Mouse (Mus musculus): ENCODE data around the gene A730061H03Rik. TPM values are rescaled to one million over a fixed set of nuclear protein-coding genes. Genes with fewer than 3 reads are reported as not detected.
A peak's percentile ranks its signal among the peaks of the same experiment; 100 is the strongest.

The A730061H03Rik gene
- total RNA-seq, 2 experiments from 2014 or later = not detected

GRCm38 (mm10) chr14:55584702-55585565, 24.7 kb upstream of the A730061H03Rik start, which contains the start of gene Emc9:
Emc9 (minus strand) TSS chr14:55585302.
- DNase-seq = peak; percentile 85
- intact Hi-C loops (cut with DNase I; ENCODE audit: low total_unique reads) = no loop called here

DNA sequence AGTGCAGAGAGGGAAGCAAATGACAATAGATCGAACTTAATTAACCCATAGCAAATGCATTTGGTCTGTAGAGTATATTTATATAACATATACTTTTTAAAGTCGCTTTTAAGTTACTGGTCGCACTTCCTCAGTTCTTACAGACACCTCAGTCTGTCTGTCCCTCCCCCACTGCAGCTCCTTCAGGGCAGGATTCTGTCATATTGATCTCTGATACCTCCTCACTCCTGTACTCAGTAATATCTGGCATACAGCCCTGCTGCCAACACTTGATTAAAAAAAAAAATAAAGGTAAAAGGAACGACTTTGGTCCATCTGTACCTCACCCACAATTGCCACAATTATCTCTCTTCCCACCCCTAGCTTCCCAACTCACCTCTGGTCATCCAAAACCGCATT, 24.1 kb upstream of the A730061H03Rik start:
- no peak for DNase-seq
- intact Hi-C loops (cut with DNase I; ENCODE audit: low total_unique reads) = no loop called here

DNA sequence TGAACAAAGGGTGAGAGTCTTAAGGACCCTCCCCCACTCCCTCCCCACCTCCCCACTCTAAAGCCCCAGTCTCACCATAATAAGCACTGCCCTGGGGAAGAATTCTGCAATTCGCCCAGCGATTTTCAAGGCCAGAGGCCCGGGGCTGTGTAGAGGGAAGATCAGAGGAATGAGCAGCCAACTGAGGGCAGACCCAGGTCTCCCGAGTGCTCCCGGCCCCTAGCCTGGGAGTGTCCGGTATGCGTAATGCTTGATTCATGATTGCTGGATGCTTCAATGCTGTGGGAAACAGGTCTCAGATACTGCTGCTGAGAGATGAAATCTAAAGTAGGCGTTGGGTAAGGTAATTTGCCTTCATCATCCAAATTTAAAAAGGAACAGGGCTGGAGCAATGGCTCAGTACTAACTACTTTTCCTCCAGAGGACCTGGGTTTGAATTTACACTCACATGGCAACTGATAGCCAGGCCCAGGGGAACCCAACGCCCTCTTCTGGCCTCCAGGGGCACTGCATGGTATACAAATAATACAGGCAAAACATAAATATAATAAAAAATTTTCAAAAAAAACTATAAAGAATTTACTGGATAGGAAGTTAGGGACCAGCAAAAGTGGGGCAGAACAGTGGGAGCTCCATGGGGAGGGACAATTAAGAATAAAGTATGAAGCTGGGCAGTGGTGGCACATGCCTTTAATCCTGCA, 21.9 kb upstream of the A730061H03Rik start:
- no peak for DNase-seq
- intact Hi-C loops (cut with DNase I; ENCODE audit: low total_unique reads) = no loop called here

DNA sequence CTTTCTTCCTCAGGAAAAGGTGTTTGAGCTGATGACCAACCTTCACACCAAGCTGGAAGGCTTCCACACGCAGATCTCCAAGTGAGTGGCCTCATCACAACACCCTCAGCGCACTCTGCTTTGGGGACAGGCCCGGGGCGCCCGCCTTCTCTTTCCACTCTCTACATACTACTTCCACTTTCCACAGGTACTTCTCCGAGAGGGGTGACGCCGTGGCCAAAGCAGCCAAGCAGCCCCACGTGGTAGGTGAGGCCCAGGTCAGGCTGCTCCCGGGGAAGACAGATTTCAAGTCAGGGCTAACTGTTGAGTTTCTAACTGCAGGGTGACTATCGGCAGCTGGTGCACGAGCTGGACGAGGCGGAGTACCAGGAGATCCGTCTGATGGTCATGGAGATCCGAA, 20.5 kb upstream of the A730061H03Rik start:
- no peak for DNase-seq
- intact Hi-C loops (cut with DNase I; ENCODE audit: low total_unique reads) = no loop called here

GRCm38 (mm10) chr14:55579511-55580496, 19.6 kb upstream of the A730061H03Rik start:
- DNase-seq = no peak
- intact Hi-C loops (cut with DNase I; ENCODE audit: low total_unique reads) = no loop called here

DNA sequence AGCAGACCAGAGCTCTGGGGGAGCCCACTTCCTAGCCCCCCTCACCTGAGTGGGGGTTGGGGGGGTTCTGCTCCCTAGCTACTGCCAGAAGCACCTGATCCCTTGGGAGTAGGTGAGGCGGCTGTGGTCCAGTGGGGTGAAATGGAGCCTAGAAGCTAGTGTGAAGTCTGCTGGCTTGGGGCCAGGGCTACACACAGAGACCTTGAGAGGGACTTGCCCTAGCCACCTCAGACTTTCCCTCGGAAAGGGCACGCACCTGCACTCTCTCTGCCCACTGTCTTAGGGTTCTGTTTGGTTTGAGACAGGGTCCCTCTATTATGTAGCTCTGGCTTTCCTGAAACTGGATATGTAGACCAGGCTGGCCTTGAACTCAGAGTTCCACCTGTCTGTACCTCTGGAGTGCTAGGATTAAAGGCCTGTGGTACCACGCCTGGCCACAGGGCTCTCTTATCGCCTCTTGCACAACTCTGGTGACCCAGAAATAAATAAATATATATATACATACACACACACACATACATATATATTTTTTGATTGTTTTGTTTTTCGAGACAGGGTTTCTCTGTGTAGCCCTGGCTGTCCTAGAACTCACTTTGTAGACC, 18.6 kb upstream of the A730061H03Rik start:
- intact Hi-C loops (cut with DNase I; ENCODE audit: low total_unique reads) = no loop called here
- DNase-seq = peak; percentile 68

GRCm38 (mm10) chr14:55577871-55578667, 17.9 kb upstream of the A730061H03Rik start, which contains the start of gene Psme1:
Psme1 (plus strand) TSS chr14:55578123.
- peak; percentile 82 for DNase-seq
- intact Hi-C loops (cut with DNase I; ENCODE audit: low total_unique reads) = no loop called here

GRCm38 (mm10) chr14:55576376-55576775, 16.2 kb upstream of the A730061H03Rik start:
- intact Hi-C loops (cut with DNase I; ENCODE audit: low total_unique reads) = no loop called here
- DNase-seq = peak; percentile 58

DNA sequence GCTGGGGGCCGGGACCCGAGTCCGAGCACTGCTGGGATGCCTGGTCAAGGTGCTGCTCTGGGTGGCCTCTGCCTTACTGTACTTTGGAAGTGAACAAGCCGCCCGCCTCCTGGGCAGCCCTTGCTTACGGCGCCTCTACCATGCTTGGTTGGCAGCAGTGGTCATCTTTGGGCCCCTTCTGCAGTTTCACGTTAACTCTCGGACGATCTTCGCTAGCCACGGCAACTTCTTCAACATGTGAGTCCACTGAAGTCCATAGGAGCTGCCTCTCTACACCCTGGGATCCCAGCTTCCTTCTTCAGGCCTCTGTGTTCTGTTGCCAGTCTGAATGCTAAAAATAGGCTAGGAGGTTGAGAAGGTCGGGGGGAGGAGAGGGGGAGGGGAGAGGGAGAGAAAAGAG, 15.5 kb upstream of the A730061H03Rik start:
- peak; percentile 27 for DNase-seq
- intact Hi-C loops (cut with DNase I; ENCODE audit: low total_unique reads) = no loop called here

DNA sequence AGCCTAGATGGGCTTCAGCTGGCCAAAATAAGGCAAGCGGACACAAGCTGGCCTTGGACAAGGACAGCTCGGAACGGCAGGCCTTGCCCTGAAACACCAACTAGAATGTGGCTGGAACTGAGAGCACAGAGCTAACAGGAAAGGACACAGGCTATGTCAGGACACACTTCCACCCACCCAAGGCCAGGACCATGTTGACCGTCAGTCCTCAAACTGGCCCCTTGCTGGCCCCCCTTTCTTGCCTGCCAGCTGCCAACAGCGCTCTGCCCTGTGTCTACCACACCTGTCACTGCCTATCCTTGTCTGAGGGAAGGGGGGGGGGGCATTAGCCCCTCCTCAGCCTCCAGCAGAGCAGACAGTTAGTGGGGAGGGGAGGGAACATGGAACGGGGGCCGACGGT, 15.1 kb upstream of the A730061H03Rik start, which contains the start of gene Fitm1:
Fitm1 (plus strand) TSS at position 316 of the 400 bp plus-strand sequence.
- intact Hi-C loops (cut with DNase I; ENCODE audit: low total_unique reads) = no loop called here
- peak; percentile 79 for DNase-seq

DNA sequence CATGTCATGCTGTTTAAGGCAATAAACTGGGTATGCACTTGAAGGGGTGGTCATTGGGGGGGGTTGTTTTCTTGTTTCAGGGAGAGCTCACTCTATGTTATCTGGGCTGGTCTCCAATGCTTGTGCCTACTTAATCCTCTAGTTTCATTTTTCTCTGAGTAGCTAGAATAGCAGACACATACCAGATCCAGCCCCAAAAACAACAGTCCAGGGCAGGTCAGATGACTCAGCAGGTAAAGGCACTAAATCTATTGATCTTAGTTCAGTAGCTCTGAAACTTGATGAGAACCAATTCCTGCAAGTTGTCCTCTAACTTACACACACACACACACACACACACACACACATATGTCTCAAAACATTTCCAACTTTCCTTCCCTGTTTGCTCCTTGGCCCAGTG, 11.6 kb upstream of the A730061H03Rik start:
- DNase-seq = no peak
- intact Hi-C loops (cut with DNase I; ENCODE audit: low total_unique reads) = no loop called here

DNA sequence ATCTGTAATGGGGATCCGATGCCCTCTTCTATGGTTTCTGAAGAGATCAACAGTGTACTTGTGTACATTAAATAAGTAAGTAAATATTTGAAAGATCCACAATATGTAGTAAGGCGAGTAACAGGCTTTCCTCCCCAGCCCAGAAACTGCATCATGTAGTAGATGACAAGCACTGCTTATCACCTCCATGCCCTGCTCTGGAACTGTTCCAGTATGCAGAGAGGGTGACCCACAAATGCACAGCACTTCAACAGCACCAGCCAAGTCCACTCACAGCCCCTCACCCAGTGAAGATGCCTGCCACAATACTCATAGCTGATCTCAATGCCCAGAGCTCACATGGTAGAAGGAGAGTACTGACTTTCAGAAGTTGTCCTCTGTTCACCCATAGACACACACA, 10.4 kb upstream of the A730061H03Rik start:
- DNase-seq = no peak
- intact Hi-C loops (cut with DNase I; ENCODE audit: low total_unique reads) = no loop called here

- no peak for DNase-seq
- intact Hi-C loops (cut with DNase I; ENCODE audit: low total_unique reads) = no loop called here
Observed at GRCm38 (mm10) chr14:55567496-55567895, 7.3 kb upstream of the A730061H03Rik start.

DNA sequence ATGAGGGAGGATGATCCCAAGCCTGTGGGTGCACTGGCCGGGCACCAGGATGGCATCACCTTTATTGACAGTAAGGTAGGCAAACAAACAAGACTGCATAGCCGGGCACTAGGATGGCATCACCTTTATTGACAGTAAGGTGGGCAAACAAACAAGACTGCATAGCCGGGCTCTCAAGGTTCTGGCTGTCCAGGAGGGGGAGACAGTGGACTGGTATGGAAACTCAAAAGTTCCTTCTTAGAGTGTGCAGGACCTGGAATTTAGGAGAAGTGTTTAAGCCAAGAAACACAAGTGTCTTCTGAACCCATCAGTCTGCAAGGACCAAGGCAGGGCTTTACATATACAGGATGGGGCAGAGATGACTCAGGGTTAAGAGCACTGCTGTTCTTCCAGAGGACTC, 5.5 kb upstream of the A730061H03Rik start:
- intact Hi-C loops (cut with DNase I; ENCODE audit: low total_unique reads) = no loop called here

GRCm38 (mm10) chr14:55563249-55563648, 3.0 kb upstream of the A730061H03Rik start:
- no peak for DNase-seq
- intact Hi-C loops (cut with DNase I; ENCODE audit: low total_unique reads) = no loop called here

More for the DNA sequence above, 5.5 kb upstream of the A730061H03Rik start:
- no peak for DNase-seq

- intact Hi-C loops (cut with DNase I; ENCODE audit: low total_unique reads) = no loop called here
- DNase-seq = no peak
Observed at GRCm38 (mm10) chr14:55561860-55562259, 1.7 kb upstream of the A730061H03Rik start.

DNA sequence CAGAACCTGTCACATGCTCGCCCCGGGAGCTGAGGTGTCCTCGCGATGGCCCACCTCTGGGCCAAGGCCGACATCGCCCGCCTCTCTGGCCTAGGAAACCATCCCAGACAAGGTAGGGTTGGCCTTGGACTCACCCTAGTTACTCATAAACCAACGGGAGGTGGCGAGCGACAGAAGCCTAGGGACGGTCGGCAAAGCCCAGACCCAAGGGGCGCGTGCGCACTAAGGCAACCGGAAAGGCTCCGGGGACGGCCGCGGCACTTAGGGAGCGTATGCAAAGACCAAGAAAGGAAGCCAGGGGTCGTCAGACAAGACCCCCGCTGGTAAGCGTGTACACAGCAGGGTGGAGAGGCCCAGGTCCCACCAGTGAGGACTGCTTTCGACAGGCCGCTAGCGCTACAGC, 406 bp downstream of the A730061H03Rik start, which contains the start of gene Dcaf11:
Dcaf11 (plus strand) TSS at position 208 of the 403 bp plus-strand sequence.
- intact Hi-C loops (cut with DNase I; ENCODE audit: low total_unique reads) = no loop called here

More for the DNA sequence above, 406 bp downstream of the A730061H03Rik start, which contains the start of gene Dcaf11:
- peak; percentile 93 for DNase-seq

Data from gastrocnemius, postnatal 14 days (tissue).